Mouse (Mus musculus) cerebellum, adult 2 months (tissue): ENCODE results near the gene Susd4. TPM values are rescaled to one million over a fixed set of nuclear protein-coding genes. Genes with fewer than 3 reads are reported as not detected.

ENCODE experiments used
- DNase-seq, 2 experiments: peaks; one replicate each; pipeline ENCODE4 v3.0.0; 2021
- H3K27ac ChIP-seq: fragments of 200-500 bp; 2 replicates; pipeline ENCODE4 v1.5.1; 2012; ENCODE audit warnings: low read length, control low read depth, inconsistent platforms; ENCODE audit not compliant: insufficient read depth
- H3K27me3 ChIP-seq: fragments of 200-500 bp; 2 replicates; pipeline ENCODE4 v1.6.1; 2012; ENCODE audit warnings: inconsistent platforms, mild to moderate bottlenecking, low read length, moderate library complexity; ENCODE audit not compliant: control insufficient read depth, insufficient read depth
- H3K4me1 ChIP-seq: fragments of 200-500 bp; 2 replicates; pipeline ENCODE4 v1.6.1; 2011; ENCODE audit warnings: low read length; ENCODE audit not compliant: control insufficient read depth, insufficient read depth
- H3K4me3 ChIP-seq: fragments of 200-500 bp; replicated peaks from 2 replicates; pipeline ENCODE3; 2011; ENCODE audit warnings: mild to moderate bottlenecking, low read depth, low read length, control low read depth; ENCODE audit not compliant: insufficient read depth
- CTCF ChIP-seq: fragments of 200-500 bp; IDR thresholded peaks from 2 replicates; pipeline ENCODE4 v1.5.1; 2011; ENCODE audit warnings: low read depth, mild to moderate bottlenecking, control low read depth, low read length, moderate library complexity, borderline replicate concordance; ENCODE audit not compliant: insufficient read depth
- POLR2A ChIP-seq: fragments of 200-500 bp; IDR thresholded peaks from 2 replicates; pipeline ENCODE4 v1.6.1; 2011; ENCODE audit warnings: low read length, control low read depth, borderline replicate concordance; ENCODE audit not compliant: insufficient read depth
- WGBS: fragments of 180-500 bp; shearing (Covaris S2); methylation state at CpG from one replicate; pipeline ENCODE4 v1.1.7; 2018; 5-methylcytosine and 5-hydroxymethylcytosine counted together
- polyA plus RNA-seq: library from polyadenylated mRNA; depleted of rRNA; stranded (reverse); fragments of >200 nt; gene quantifications from 2 replicates; pipeline ENCODE4 v1.2.3, GENCODE M21; 2012

The Susd4 gene
- polyA plus RNA-seq, 1 experiment, result 97.7 TPM

DNA sequence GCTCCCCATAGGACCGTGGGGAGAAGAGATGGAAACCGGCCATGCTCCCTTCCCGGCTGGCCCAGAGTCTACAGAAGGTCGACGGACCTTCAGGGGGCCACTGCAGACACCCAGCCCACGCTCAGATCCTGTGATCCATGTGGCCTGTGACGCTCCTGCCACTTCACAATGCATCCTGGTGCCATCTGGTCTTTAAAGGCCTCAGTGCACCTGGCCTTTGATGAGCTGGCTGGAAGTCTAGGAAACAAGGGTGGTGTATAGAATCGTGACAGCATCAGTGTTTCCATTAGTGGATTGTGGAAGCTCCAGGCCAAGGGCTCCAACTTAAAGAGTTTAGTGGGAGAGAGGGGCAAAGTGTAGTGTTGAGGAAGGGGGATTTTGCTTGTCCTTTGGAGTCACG lies 14.6 kb upstream of the Susd4 start, which contains the start of gene Ccdc185:
TSS of gene Ccdc185 (minus strand) at position 101 of the 400 bp plus-strand sequence.
- Histone ChIP-seq H3K4me3 (no peak within 1 kb of the TSS), H3K27me3 (no peaks in the 10 kb centered on the region), H3K27ac (no peak within 1 kb of the TSS), H3K4me1 (peaks cover 3% of the 10 kb centered on the region; the same call in 1 of the 2 replicates)
- no peak for TF ChIP-seq POLR2A
- no peak for TF ChIP-seq CTCF
- DNase-seq, result peak in 1 of 2 experiments; percentile 11
- 31% methylated on average over 9 of the region's 9 CpGs for WGBS

DNA sequence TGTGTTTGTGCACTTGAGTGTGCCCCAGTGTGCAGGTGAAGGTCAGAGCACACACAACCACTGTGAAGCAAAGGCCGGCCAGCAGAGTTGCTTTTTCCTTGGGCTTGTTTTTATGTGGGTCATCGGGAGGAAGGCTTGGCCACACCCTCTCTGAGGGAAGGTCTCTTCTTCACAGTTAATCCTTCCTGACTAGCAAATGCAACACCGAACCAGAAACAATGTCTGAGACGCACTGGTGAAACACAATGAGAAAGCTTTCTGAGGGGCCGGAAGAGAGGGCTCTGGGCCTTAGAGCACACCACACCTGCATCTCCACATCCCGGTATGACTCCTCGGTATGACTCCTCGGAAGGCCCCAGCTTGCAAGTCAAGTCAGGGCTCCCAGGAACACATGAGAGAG lies 12.4 kb upstream of the Susd4 start:
- Histone ChIP-seq H3K4me1 (peaks cover 3% of the 10 kb centered on the region; the same call in 1 of the 2 replicates), H3K4me3 (no peak overlapping the region), H3K27me3 (no peaks in the 10 kb centered on the region), H3K27ac (no peak overlapping the region)
- 75% methylated on average over 8 of the region's 8 CpGs for WGBS
- TF ChIP-seq POLR2A (no peak), CTCF (no peak)
- DNase-seq, result no peak

DNA sequence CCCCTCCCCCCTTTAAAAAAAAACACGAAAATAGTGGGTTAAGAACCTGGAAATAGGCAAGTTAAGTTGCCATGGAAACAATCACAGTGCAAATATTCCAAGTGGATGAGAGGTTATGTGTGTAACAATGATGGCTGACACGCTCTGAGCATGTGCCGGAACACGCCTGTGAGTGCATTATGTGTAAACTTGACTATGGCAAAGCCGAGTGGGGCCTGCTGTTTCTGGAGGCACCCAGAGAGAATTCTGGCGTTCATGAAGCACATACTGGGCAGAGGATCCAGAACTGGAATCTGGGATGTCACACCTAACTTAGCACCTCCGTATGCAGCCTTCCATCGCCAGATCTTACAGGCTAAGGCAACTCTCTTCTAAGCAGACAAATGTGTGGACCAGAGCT lies 10.0 kb upstream of the Susd4 start:
- WGBS, result 63% methylated on average over 8 of the region's 8 CpGs

DNA sequence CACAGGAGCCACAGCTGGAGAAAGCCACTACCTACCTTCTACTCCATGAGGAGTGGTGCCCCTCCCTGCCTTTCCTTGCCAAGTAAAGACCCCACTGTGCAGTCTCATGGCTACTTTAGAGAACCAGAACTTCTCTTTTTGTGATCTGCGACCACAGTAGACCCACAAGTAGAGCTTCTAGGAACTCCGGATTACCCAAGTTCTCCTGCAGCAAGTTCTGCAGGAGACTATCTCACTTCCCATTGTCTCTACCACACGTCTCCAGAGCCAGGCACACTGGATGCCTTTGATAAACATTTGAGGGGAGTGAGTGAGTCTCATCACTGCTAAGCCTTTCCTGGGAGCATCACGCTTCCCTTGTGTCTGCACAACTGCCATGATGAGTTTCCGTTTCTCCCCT lies 8.8 kb upstream of the Susd4 start:
- no peak for DNase-seq
- TF ChIP-seq POLR2A (no peak), CTCF (no peak)
- Histone ChIP-seq H3K4me3 (no peak overlapping the region), H3K27ac (no peak overlapping the region), H3K4me1 (no peaks in the 10 kb centered on the region), H3K27me3 (no peaks in the 10 kb centered on the region)
- WGBS, result 85% methylated on average over 5 of the region's 5 CpGs

More for the DNA sequence above, 10.0 kb upstream of the Susd4 start:
- peaks cover 3% of the 10 kb centered on the region; the same call in 1 of the 2 replicates for H3K4me1 ChIP-seq
- H3K27ac ChIP-seq, result no peak overlapping the region
- DNase-seq, result no peak
- H3K4me3 ChIP-seq, result no peak overlapping the region
- TF ChIP-seq POLR2A (no peak), CTCF (no peak)
- H3K27me3 ChIP-seq, result no peaks in the 10 kb centered on the region

DNA sequence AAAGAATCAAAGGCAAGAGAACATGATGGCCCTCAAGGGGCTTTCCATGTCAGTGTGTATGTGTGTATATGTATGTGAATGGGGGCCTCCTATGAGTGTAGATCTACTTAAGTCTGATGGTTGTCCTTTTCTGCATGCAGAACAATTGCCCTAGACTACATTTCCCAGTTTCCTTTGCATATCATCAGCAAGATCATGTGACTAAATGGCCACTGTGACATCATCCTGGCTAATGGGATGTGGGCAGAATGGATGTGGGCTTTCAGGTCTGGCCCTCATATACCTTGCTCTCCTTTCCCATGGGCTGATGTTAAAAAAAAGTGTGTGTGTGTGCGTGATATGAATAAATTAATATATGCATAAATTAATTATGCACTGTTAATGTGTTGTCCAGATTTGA lies 4.9 kb upstream of the Susd4 start:
- 89% methylated on average over 1 of the region's 1 CpGs for WGBS
- Histone ChIP-seq H3K27me3 (no peaks in the 10 kb centered on the region), H3K4me3 (no peak overlapping the region), H3K4me1 (no peaks in the 10 kb centered on the region), H3K27ac (no peak overlapping the region)
- TF ChIP-seq CTCF, result no peak
- no peak for TF ChIP-seq POLR2A
- DNase-seq, result no peak

DNA sequence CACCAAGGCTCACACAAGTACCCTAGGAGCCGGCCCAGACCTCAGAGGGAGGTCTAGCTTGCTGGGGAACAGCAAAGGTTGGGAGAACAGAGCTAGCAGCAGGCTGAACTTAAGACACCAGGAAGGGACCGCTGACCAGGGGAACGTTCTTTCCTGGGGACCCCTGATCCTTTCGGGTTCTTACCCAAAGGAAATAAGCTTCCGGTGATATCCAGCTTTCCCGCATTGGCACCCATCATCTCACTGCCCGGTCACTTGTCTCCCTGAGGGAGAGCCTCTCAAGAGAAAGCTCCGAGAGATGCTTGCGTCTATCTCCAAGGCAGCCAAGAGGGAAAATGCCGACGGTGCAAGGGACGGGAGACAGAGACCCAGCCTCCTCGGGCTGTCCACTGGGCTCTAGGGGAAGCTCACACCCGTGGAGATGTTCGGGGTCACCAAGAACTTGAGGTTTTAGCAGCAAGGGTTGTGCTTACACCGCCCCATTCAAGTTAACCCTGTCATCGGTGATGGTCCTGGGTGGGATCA lies 407 bp upstream of the Susd4 start:
- no peak for DNase-seq
- TF ChIP-seq POLR2A, result no peak
- TF ChIP-seq CTCF, result no peak
- WGBS, result 10% methylated on average over 17 of the region's 17 CpGs
- no peaks in the 10 kb centered on the region for H3K4me1 ChIP-seq
- H3K27ac ChIP-seq, result no peak overlapping the region
- H3K4me3 ChIP-seq, result peak overlapping the region; percentile 87
- no peaks in the 10 kb centered on the region for H3K27me3 ChIP-seq

DNA sequence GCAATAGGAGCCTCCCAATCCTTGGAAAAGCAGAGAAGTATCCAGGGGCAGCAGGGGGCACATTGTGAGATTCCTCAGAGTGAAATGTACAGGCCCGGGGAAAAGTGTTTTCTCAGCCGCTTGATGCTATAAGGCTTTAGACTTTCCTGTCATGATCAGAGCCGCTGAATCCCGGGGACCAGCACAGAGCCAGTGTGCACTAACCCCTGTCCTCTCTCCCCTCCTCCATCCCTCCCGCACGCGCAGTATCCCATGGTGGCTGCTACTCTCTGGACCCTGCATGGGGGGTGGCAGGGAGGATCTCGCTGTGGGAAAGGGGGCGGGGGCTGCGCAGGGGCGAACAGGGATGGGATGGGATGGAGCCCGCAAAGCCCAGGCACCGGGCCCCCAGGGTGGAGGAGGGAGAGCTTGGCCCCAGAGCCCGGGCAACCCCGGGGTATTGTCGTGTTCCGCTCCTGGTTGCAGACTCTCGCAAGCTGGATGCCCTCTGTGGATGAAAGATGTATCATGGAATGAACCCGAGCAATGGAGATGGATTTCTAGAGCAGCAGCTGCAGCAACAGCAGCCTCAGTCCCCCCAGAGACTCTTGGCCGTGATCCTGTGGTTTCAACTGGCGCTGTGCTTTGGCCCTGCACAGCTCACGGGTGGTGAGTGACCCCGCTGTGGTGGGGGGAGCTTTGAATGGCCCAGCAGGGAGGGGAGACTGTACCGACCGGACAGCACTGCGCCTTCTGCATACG lies 1.1 kb downstream of the Susd4 start:
- no peaks in the 10 kb centered on the region for H3K4me1 ChIP-seq
- peak overlapping the region; percentile 81 for H3K4me3 ChIP-seq
- H3K27me3 ChIP-seq, result no peaks in the 10 kb centered on the region
- peak overlapping the region; percentile 49; the same call in 1 of the 2 replicates for H3K27ac ChIP-seq
- TF ChIP-seq CTCF, result no peak
- TF ChIP-seq POLR2A, result no peak
- DNase-seq, result peak; percentile 49 to 53
- 3% methylated on average over 26 of the region's 27 CpGs for whole genome bisulfite sequencing

DNA sequence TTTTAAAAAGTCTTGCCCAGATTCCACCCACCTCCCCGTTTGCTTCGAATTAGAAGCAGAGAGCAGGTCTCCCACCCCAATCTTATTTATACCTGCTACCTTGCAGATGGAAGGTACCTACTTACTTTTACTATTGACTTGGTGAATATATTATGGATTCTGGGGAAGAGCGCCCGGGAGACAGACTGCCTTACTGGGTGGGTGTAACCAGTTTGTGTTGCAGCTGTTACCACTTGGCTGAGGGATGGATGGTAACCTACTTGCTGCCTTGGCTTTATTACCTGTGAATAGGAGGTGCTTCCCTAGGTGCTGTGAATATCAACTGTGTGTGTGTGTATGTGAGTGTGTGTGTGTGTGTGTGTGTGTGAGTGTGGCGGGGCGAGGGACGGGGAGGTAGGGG lies 11.9 kb downstream of the Susd4 start:
- TF ChIP-seq CTCF (no peak), POLR2A (no peak)
- Histone ChIP-seq H3K4me1 (peaks cover 8% of the 10 kb centered on the region), H3K27me3 (no peaks in the 10 kb centered on the region), H3K4me3 (no peak overlapping the region), H3K27ac (no peak overlapping the region)
- WGBS, result 95% methylated on average over 7 of the region's 7 CpGs
- no peak for DNase-seq
